Comparison of ENCODE assay signal across 34 mouse cellular contexts in the genomic region with DNA sequence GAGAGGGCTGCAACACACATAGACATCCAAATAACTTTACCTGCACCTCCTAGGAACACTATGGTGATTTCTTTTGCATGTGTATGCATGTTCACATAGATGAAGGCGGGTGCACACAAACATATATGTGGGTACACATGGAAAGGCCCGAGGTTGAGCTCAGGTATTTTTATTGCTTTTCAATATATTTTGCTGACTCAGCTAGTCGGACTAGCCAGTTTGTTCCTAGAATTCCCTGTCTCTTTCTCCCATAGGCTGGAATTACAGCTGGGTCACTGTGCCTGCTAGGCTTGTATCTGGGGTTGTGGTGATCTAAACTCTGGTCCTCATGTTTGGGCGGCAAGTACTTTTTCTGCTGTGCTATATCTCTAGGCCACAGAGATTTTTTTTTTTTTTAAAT.
"Had no signal": no experiment of that assay in that cellular context is flagged by ENCODE, and none has a peak within 500 bp of the region (broad histone marks: within the 10 kb centered on the region; RNA-seq: fewer than 3 reads in every experiment).

No protein-coding gene starts in this region.

- H3K4me2 ChIP-seq: heart, embryonic 11.5 days; heart, embryonic 13.5 days; heart, embryonic 15.5 days; hindbrain, embryonic 12.5 days; hindbrain, embryonic 13.5 days; hindbrain, embryonic 14.5 days; hindbrain, embryonic 15.5 days; intestine, embryonic 15.5 days; kidney, embryonic 15.5 days had no signal

- H3K36me3 ChIP-seq: heart, embryonic 13.5 days; heart, embryonic 15.5 days; hindbrain, embryonic 10.5 days; hindbrain, embryonic 12.5 days; hindbrain, embryonic 13.5 days; hindbrain, embryonic 15.5 days; intestine, embryonic 15.5 days; kidney, embryonic 15.5 days had no signal

- H3K27ac ChIP-seq: heart, embryonic 13.5 days; heart, embryonic 15.5 days; hindbrain, embryonic 10.5 days; hindbrain, embryonic 12.5 days; hindbrain, embryonic 13.5 days; hindbrain, embryonic 14.5 days; hindbrain, embryonic 15.5 days; hindbrain, postnatal 0 days; intestine, embryonic 15.5 days; kidney, embryonic 15.5 days; kidney, postnatal 0 days; layer of hippocampus, adult 2 months; left cerebral cortex, adult 2 months had no signal

- H3K9ac ChIP-seq: heart, embryonic 13.5 days; heart, embryonic 15.5 days; hindbrain, embryonic 12.5 days; hindbrain, embryonic 13.5 days; hindbrain, embryonic 14.5 days; hindbrain, embryonic 15.5 days; intestine, embryonic 15.5 days; kidney, embryonic 15.5 days had no signal

- H3K4me1 ChIP-seq: heart, embryonic 15.5 days; hindbrain, embryonic 12.5 days; intestine, embryonic 15.5 days; kidney, embryonic 15.5 days had no signal

- H3K9me3 ChIP-seq: heart, embryonic 15.5 days; hindbrain, embryonic 10.5 days; hindbrain, embryonic 12.5 days; hindbrain, embryonic 15.5 days; intestine, embryonic 15.5 days; kidney, embryonic 15.5 days had no signal

- ATAC-seq: hindbrain, embryonic 16.5 days; hindbrain, postnatal 0 days; inflammation-experienced regulatory T-cells, adult 6 months; intestine, embryonic 15.5 days; intestine, embryonic 16.5 days; intestine, postnatal 0 days had no signal

- H3K4me3 ChIP-seq: heart, embryonic 13.5 days; heart, embryonic 15.5 days; hindbrain, embryonic 10.5 days; hindbrain, embryonic 12.5 days; hindbrain, embryonic 13.5 days; hindbrain, embryonic 15.5 days; intestine, embryonic 15.5 days; kidney, embryonic 15.5 days; layer of hippocampus, adult 2 months; left cerebral cortex, adult 2 months had no signal

- DNase-seq: heart, postnatal 10 days; heart, postnatal 14 days; heart, postnatal 36 days; heart, postnatal 4 days; kidney, adult 11 months; kidney, adult 18-20 months; kidney, adult 2 months; kidney, adult 8-10 months; kidney, adult 9 months; kidney, postnatal 10 days; kidney, postnatal 14 days; kidney, postnatal 25 days; kidney, postnatal 36 days; kidney, postnatal 4 days; layer of hippocampus, adult 9-11 months; layer of hippocampus, postnatal 36 days had no signal

- H3K27me3 ChIP-seq: heart, embryonic 15.5 days; hindbrain, embryonic 12.5 days; hindbrain, embryonic 15.5 days; intestine, embryonic 15.5 days; kidney, embryonic 15.5 days had no signal
